Mouse (Mus musculus) hindbrain, embryonic 12.5 days (tissue): ENCODE measurements at regions not wholly inside any gene's neighbourhood (a gene's known extent, or its start where the extent isn't known, plus 50 kb on each side); places are given as distances from the start of the nearest gene placed in this dataset.

Source experiments
- ATAC-seq: fragments of 200-750 bp; cut with Nextera tagmentation; 2 replicates; pipeline ENCODE4 v1.8.0; 2017; ENCODE audit warnings: moderate TSS enrichment; ENCODE audit not compliant: low FRiP score
- H3K27ac ChIP-seq: fragments of 300-500 bp; sonication (generic); 2 replicates; pipeline ENCODE4 v1.5.1; 2016; ENCODE audit warnings: mild to moderate bottlenecking
- H3K27me3 ChIP-seq: fragments of 300-500 bp; sonication (generic); 2 replicates; pipeline ENCODE4 v1.6.1; 2016; ENCODE audit warnings: mild to moderate bottlenecking
- H3K36me3 ChIP-seq: fragments of 300-500 bp; sonication (generic); 2 replicates; pipeline ENCODE4 v1.6.1; 2016; ENCODE audit warnings: mild to moderate bottlenecking
- H3K4me1 ChIP-seq: fragments of 300-500 bp; sonication (generic); 2 replicates; pipeline ENCODE4 v1.6.1; 2016
- H3K4me2 ChIP-seq: fragments of 300-500 bp; sonication (generic); replicated peaks from 2 replicates; pipeline ENCODE4 v1.6.1; 2016; ENCODE audit warnings: mild to moderate bottlenecking
- H3K4me3 ChIP-seq: fragments of 300-500 bp; sonication (generic); 2 replicates; pipeline ENCODE4 v1.5.1; 2016; ENCODE audit warnings: mild to moderate bottlenecking
- H3K9ac ChIP-seq: fragments of 300-500 bp; sonication (generic); 2 replicates; pipeline ENCODE4 v1.6.1; 2016; ENCODE audit warnings: mild to moderate bottlenecking, moderate library complexity
- H3K9me3 ChIP-seq: fragments of 300-500 bp; sonication (generic); replicated peaks from 2 replicates; pipeline ENCODE4 v1.6.1; 2016; ENCODE audit warnings: mild to moderate bottlenecking
- WGBS: fragments of 180-500 bp; shearing (Covaris S2); methylation state at CpG from one replicate; pipeline ENCODE4 v1.1.7; 2016; 5-methylcytosine and 5-hydroxymethylcytosine counted together

DNA sequence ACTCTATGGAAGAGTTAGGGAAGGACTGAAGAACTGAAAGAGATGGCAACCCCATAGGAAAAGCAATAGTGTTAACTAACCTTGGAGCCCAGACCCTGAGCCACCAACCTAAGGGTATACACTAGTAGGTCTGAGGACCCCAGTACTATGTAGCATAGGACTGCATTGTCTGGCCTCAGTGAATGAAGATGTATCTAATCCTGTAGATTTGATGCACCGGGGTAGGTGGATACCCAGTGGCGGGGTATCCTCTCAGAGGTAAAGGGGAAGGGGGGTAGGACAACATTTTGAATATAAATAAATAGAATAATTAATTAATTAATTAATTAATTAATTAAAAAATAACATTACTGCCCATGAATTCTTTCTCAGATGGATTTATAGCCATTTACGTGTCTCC lies 387.9 kb upstream of the 4921530L21Rik start:
- H3K27ac ChIP-seq = no peak overlapping the region
- H3K36me3 ChIP-seq = no peaks in the 10 kb centered on the region
- no peaks in the 10 kb centered on the region for H3K27me3 ChIP-seq
- no peaks in the 10 kb centered on the region for H3K4me1 ChIP-seq
- no peak overlapping the region for H3K9ac ChIP-seq
- WGBS = 94% methylated on average over 3 of the region's 3 CpGs
- no peak overlapping the region for H3K4me3 ChIP-seq
- ATAC-seq = peak; percentile 54; the same call in 1 of the 2 replicates
- no peaks in the 10 kb centered on the region for H3K9me3 ChIP-seq
- H3K4me2 ChIP-seq = no peak overlapping the region

DNA sequence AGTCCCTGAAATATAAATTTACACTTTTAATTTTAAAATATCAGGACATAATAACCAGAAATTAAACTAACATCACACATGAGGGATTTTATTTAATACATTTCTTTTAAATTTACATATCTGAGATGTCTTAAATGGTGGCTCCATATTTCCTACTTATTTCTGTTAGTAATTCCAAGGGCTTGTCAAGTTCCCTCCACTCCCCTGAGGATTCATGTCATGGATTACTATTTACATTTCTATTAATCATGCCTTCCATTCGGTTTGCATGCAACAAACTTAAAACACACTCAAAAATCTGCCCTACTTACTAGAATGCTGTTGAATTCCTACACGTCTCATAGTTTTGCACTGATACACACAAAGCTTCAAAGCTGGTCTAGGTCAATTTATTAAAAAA lies 387.1 kb upstream of the 4921530L21Rik start:
- H3K4me2 ChIP-seq = no peak overlapping the region
- 62% methylated on average over 2 of the region's 2 CpGs for WGBS
- no peaks in the 10 kb centered on the region for H3K36me3 ChIP-seq
- no peak for ATAC-seq
- no peaks in the 10 kb centered on the region for H3K9me3 ChIP-seq
- no peaks in the 10 kb centered on the region for H3K4me1 ChIP-seq
- H3K9ac ChIP-seq = no peak overlapping the region
- H3K27ac ChIP-seq = no peak overlapping the region
- H3K4me3 ChIP-seq = no peak overlapping the region
- H3K27me3 ChIP-seq = no peaks in the 10 kb centered on the region

DNA sequence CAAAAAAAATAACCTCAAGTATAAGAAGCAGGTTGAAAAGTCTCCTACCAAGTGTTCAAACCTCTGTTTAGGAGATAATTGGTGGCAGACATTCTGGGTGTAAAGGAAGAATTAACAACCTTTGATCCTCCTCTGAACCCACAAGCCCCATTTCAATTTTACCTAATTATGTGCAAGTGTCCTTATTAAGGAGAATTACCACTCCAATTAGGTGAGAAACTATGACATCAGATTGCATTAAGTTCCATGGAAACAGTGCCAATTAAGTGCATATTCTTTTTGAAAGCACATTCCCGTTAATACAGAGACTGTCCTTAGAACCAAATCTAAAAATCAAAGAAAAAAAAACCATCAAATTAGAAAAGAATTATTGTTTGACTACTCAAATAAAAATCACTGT lies 366.0 kb upstream of the 4921530L21Rik start:
- no peak overlapping the region for H3K4me3 ChIP-seq
- no peaks in the 10 kb centered on the region for H3K4me1 ChIP-seq
- H3K9me3 ChIP-seq = no peaks in the 10 kb centered on the region
- H3K27me3 ChIP-seq = no peaks in the 10 kb centered on the region
- no peak overlapping the region for H3K4me2 ChIP-seq
- no peaks in the 10 kb centered on the region for H3K36me3 ChIP-seq
- WGBS = 82% methylated on average over 1 of the region's 1 CpGs
- no peak for ATAC-seq
- no peak overlapping the region for H3K9ac ChIP-seq
- no peak overlapping the region for H3K27ac ChIP-seq

DNA sequence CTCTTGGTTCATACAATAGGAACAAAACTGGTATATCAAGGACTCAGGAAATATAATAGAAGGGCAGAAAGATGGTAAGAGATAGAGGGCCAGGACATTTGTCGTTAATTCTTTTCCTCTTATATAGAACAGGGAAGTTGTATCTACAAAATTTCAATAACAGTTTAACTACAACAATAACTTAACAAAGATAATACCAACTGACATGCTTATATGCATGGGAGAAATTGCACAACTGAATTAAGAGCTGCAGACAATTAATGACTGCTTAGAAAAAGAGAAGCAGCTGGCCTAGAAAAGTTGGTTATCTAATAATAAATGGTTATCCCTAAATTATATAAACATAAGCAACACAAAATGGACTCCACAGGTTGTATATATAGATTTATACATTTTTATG lies 362.2 kb upstream of the 4921530L21Rik start:
- Histone ChIP-seq H3K27ac (no peak overlapping the region), H3K9me3 (no peaks in the 10 kb centered on the region), H3K9ac (no peak overlapping the region), H3K4me1 (no peaks in the 10 kb centered on the region), H3K4me2 (no peak overlapping the region), H3K4me3 (no peak overlapping the region), H3K36me3 (no peaks in the 10 kb centered on the region), H3K27me3 (no peaks in the 10 kb centered on the region)
- 98% methylated on average over 1 of the region's 1 CpGs for WGBS
- ATAC-seq = no peak

DNA sequence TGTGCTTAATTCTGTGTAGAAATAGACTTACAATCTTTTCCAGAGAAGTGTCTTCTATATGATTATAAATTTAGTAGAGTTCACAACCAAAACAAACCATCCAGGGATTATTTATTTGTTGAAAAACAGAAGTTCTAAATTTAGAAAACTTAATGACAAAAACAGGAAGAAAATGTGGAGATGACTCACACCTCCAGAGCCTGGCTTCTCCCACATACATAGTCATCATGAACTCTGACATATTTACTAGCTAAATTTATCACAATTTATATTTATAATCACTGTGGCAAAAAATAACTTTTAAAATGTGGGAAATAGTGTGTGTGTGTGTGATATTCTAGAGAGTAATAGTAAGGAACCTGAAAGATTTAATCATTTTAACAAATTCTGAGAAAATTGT lies 337.2 kb upstream of the 4921530L21Rik start:
- no peak for ATAC-seq
- Histone ChIP-seq H3K9me3 (no peaks in the 10 kb centered on the region), H3K36me3 (no peaks in the 10 kb centered on the region), H3K4me2 (no peak overlapping the region), H3K4me3 (no peak overlapping the region), H3K4me1 (no peaks in the 10 kb centered on the region), H3K9ac (no peak overlapping the region), H3K27me3 (no peaks in the 10 kb centered on the region), H3K27ac (no peak overlapping the region)

DNA sequence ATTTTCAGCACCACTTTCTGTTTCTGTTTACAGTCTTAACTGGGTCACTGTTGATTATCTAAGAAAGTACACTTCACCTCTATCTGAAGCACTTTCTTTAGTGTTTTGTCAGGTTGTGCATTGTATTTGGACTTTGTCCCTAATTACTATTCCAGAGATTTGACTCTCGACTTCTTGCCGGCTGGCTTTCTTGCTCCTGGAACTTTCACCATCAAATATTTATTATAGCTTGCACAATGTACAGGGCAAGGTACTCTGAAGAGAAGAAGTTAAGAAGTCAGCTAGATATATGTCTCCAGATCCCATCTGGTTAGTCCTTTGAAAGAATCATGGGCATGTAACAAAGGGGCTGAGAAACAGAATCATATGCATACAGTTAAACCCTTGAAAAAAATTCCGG lies 290.0 kb upstream of the 4921530L21Rik start:
- no peaks in the 10 kb centered on the region for H3K36me3 ChIP-seq
- H3K4me1 ChIP-seq = no peaks in the 10 kb centered on the region
- ATAC-seq = no peak
- H3K9ac ChIP-seq = no peak overlapping the region
- H3K27ac ChIP-seq = no peak overlapping the region
- H3K9me3 ChIP-seq = no peaks in the 10 kb centered on the region
- 82% methylated on average over 3 of the region's 3 CpGs for WGBS
- no peaks in the 10 kb centered on the region for H3K27me3 ChIP-seq
- H3K4me2 ChIP-seq = no peak overlapping the region
- no peak overlapping the region for H3K4me3 ChIP-seq

DNA sequence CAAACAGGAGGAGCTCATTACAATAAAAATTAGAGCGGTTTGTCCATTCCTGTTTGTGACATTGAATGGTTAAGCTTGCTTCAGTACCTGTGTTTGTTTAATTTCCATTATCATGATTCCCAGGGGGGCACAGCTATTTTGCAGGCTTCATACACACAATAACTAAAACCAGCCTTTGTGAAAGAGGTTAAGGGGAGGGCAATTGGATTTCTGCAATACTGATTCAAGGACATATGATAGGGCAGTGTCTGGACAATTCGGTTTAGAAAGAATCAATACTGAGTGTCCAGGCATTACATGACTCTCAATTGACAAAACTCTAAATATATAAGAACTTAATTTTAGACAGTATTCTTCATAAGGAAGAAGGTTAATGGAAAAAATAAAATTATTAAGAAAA lies 284.7 kb upstream of the 4921530L21Rik start:
- no peak overlapping the region for H3K4me3 ChIP-seq
- peak; percentile 52; the same call in 1 of the 2 replicates for ATAC-seq
- H3K27ac ChIP-seq = no peak overlapping the region
- H3K27me3 ChIP-seq = no peaks in the 10 kb centered on the region
- H3K9me3 ChIP-seq = no peaks in the 10 kb centered on the region
- WGBS = 65% methylated on average over 2 of the region's 2 CpGs
- no peak overlapping the region for H3K9ac ChIP-seq
- no peak overlapping the region for H3K4me2 ChIP-seq
- H3K36me3 ChIP-seq = no peaks in the 10 kb centered on the region
- H3K4me1 ChIP-seq = no peaks in the 10 kb centered on the region

DNA sequence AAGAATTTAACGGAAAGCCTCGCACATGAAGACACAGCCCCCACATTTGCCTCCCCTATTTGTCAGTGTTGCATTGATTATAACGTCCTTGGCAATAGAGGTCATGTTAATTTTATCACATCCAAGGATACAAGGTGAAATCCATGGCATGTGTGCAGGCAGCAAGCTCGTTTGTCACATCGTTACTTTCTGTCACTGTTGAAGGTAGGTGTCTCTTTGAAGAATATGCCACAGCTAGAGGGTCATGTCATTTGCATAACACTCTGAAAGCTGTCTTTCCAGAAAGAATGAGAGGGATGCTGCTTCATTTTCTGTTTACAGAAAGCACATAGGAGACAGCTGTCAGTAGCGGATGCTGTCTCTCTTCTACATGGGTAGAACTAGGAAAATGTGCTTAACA lies 235.1 kb upstream of the 4921530L21Rik start:
- no peaks in the 10 kb centered on the region for H3K36me3 ChIP-seq
- H3K27me3 ChIP-seq = no peaks in the 10 kb centered on the region
- no peak overlapping the region for H3K4me2 ChIP-seq
- H3K9ac ChIP-seq = no peak overlapping the region
- H3K27ac ChIP-seq = peak overlapping the region; percentile 17; the same call in 1 of the 2 replicates
- H3K4me1 ChIP-seq = no peaks in the 10 kb centered on the region
- 0 out of 2 replicates have a peak, but pooled peaks have one; percentile 38 for ATAC-seq
- no peak overlapping the region for H3K4me3 ChIP-seq
- no peaks in the 10 kb centered on the region for H3K9me3 ChIP-seq
- WGBS = 49% methylated on average over 6 of the region's 6 CpGs

DNA sequence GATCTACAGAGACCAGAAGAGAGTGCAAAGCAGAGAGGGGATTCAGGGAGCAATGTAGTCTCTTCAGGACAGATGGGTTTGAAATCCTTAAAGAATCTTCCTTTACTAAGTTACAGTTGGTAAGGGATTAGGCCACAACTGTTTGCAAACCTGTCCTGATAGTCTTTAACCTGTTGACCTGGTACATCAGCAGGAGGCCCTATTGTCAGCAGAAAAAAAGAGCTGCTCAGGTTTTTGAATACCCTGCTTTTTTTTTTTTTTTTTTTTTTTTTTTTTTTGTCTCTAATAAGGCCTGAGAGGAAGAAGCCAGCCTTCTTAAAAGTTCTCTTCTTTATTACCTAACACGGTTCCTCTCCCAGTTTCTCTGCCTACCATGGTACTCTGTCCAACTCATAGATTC lies 221.5 kb upstream of the 4921530L21Rik start:
- WGBS = 23% methylated on average over 1 of the region's 1 CpGs
- Histone ChIP-seq H3K4me2 (no peak overlapping the region), H3K9me3 (no peaks in the 10 kb centered on the region)

DNA sequence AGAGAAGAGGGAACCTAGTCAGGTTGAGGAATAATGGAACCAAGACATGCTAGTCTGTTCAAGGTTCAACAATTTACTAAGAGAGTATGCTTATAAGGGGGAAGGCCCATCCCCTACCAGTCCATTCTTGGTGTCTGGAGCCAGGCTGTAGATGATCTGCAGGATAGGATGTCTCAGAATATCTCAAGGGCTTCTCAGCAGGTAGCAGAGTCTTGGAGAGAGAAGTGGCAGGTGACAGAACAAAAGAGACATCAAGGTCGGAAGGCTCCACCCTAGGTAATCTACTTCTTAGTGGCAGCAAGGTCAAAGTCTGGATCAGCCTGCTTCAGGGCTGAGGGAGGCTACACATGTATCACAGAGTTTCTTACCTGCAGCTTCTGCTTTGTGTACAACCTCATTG lies 220.2 kb upstream of the 4921530L21Rik start:
- WGBS = 85% methylated on average over 1 of the region's 1 CpGs
- H3K4me3 ChIP-seq = no peak overlapping the region
- no peak overlapping the region for H3K9ac ChIP-seq
- no peak overlapping the region for H3K27ac ChIP-seq
- no peaks in the 10 kb centered on the region for H3K9me3 ChIP-seq
- H3K27me3 ChIP-seq = no peaks in the 10 kb centered on the region
- no peak overlapping the region for H3K4me2 ChIP-seq
- no peaks in the 10 kb centered on the region for H3K4me1 ChIP-seq
- no peak for ATAC-seq
- H3K36me3 ChIP-seq = no peaks in the 10 kb centered on the region

More for the DNA sequence above, 221.5 kb upstream of the 4921530L21Rik start:
- H3K4me1 ChIP-seq = no peaks in the 10 kb centered on the region
- no peaks in the 10 kb centered on the region for H3K27me3 ChIP-seq
- no peaks in the 10 kb centered on the region for H3K36me3 ChIP-seq
- no peak for ATAC-seq
- no peak overlapping the region for H3K27ac ChIP-seq
- H3K4me3 ChIP-seq = no peak overlapping the region
- H3K9ac ChIP-seq = no peak overlapping the region

DNA sequence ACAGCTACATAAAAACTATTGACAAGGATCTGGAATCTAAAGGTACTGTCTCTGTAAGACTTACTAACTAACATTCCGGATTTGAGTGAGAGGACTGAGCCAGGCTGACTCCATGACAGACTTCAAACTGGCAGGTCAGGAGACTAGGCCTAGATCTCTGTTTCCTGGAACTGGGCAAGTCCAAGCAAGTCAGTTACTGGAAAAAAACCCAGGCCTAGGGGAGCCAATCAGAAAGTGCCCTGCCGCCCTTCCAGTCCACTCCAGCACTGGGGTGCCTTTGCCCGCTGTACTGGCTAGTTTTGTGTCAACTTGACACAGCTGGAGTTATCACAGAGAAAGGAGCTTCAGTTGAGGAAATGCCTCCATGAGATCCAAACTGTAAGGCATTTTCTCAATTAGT lies 219.6 kb upstream of the 4921530L21Rik start:
- 90% methylated on average over 3 of the region's 3 CpGs for WGBS
- no peak overlapping the region for H3K27ac ChIP-seq
- no peak overlapping the region for H3K9ac ChIP-seq
- no peaks in the 10 kb centered on the region for H3K9me3 ChIP-seq
- no peak for ATAC-seq
- H3K4me2 ChIP-seq = no peak overlapping the region
- no peaks in the 10 kb centered on the region for H3K27me3 ChIP-seq
- H3K36me3 ChIP-seq = no peaks in the 10 kb centered on the region
- no peaks in the 10 kb centered on the region for H3K4me1 ChIP-seq
- H3K4me3 ChIP-seq = no peak overlapping the region

DNA sequence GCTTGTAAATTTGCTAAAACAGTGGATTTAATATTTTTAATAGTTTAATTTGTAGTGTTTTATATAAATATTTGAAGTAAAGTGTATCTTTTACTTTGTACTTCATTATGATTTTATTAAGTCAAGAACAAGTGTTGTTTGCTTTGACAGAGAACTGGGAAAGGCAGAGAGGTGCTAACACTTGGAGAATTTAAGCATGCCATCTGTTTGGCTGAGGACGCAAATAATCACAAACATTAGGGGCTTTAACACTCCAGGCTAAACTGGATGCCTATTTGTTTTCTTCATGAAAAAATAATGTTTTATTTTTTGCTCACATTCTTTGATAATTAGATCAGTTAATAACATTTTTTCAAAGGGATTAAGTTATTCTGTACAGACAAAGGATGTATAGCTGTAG lies 193.6 kb upstream of the 4921530L21Rik start:
- ATAC-seq = no peak
- WGBS = 79% methylated on average over 1 of the region's 1 CpGs
- no peaks in the 10 kb centered on the region for H3K36me3 ChIP-seq

DNA sequence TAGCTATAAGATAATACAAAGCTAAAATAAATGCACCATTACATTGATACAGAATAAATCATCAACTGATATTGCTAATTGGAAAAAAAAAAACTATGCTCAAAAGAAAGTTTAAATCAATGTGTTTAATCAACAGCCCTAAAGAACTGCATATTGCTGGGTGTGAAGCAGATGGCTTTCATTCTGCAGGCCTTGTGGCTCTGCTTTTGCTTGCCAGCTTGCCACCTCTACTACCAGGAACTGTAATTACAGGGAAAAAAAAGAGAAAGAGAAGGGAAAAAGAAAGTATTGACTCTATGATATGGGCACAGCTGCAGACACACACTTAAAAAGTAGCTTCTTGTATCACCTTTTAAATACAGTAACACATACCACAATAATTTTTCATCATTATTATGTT lies 192.4 kb upstream of the 4921530L21Rik start:
- H3K4me2 ChIP-seq = no peak overlapping the region
- ATAC-seq = no peak

More for the DNA sequence above, 193.6 kb upstream of the 4921530L21Rik start:
- Histone ChIP-seq H3K4me1 (no peaks in the 10 kb centered on the region), H3K9me3 (no peaks in the 10 kb centered on the region), H3K27ac (no peak overlapping the region), H3K9ac (no peak overlapping the region), H3K27me3 (no peaks in the 10 kb centered on the region), H3K4me3 (no peak overlapping the region), H3K4me2 (no peak overlapping the region)

DNA sequence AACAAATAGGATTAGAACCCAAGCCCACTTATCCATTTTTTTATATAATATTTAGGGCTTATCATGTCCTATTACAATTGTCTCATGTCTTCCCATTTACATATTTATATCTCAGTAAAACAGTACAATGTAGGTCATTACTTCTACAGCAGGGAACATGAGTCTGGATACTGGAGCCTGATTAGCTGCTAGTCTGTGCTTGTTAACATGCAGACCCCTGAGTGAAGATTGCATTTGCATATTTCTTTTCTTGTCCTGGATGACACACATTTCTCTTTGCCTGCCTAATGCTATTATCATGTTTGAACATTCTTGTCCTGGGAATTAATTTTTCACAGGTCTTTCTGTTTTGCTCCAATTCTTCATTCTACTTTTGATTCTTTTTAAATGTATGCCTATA lies 155.0 kb upstream of the 4921530L21Rik start:
- no peak overlapping the region for H3K4me2 ChIP-seq
- no peak for ATAC-seq
- H3K36me3 ChIP-seq = no peaks in the 10 kb centered on the region
- no peak overlapping the region for H3K9ac ChIP-seq
- H3K27me3 ChIP-seq = no peaks in the 10 kb centered on the region
- no peak overlapping the region for H3K4me3 ChIP-seq
- H3K27ac ChIP-seq = no peak overlapping the region
- no peaks in the 10 kb centered on the region for H3K9me3 ChIP-seq
- no peaks in the 10 kb centered on the region for H3K4me1 ChIP-seq

More for the DNA sequence above, 192.4 kb upstream of the 4921530L21Rik start:
- Histone ChIP-seq H3K9ac (no peak overlapping the region), H3K4me1 (no peaks in the 10 kb centered on the region), H3K27ac (no peak overlapping the region), H3K36me3 (no peaks in the 10 kb centered on the region), H3K4me3 (no peak overlapping the region), H3K9me3 (no peaks in the 10 kb centered on the region), H3K27me3 (no peaks in the 10 kb centered on the region)
